Mouse (Mus musculus): ENCODE measurements at regions not wholly inside any gene's neighbourhood (a gene's known extent, or its start where the extent isn't known, plus 50 kb on each side); places are given as distances from the start of the nearest gene placed in this dataset.

- no peaks in the 10 kb centered on the region for H3K4me1 ChIP-seq (ENCODE audit: control insufficient read depth, low read depth, low read length)
- no peak overlapping the region for H3K27ac ChIP-seq (ENCODE audit: low read length)
- H3K9me3 ChIP-seq (replicated peaks; ENCODE audit: control insufficient read depth, low read length), result no peaks in the 10 kb centered on the region
- no peak overlapping the region for H3K9ac ChIP-seq (ENCODE audit: low read depth, low read length)
- H3K4me3 ChIP-seq (ENCODE audit: low read depth, low read length), result no peak overlapping the region
- H3K27me3 ChIP-seq (ENCODE audit: control insufficient read depth, insufficient read depth, low read depth, low read length), result no peaks in the 10 kb centered on the region
- H3K4me2 ChIP-seq (ENCODE audit: low read depth, low read length), result no peak overlapping the region
- no peak for ATAC-seq (ENCODE audit: low read depth)
- H3K36me3 ChIP-seq (ENCODE audit: control insufficient read depth, insufficient read depth), result no peaks in the 10 kb centered on the region
These were observed 95.5 kb upstream of the Gls start for GRCm38 (mm10) chr1:52328507-52328906.

GRCm38 (mm10) chr1:52324356-52324755, 91.3 kb upstream of the Gls start:
- no peaks in the 10 kb centered on the region for H3K4me1 ChIP-seq (ENCODE audit: control insufficient read depth, low read depth, low read length)
- H3K27ac ChIP-seq (ENCODE audit: low read length), result no peak overlapping the region
- H3K9me3 ChIP-seq (replicated peaks; ENCODE audit: control insufficient read depth, low read length), result no peaks in the 10 kb centered on the region
- ATAC-seq (ENCODE audit: low read depth), result no peak
- no peak overlapping the region for H3K9ac ChIP-seq (ENCODE audit: low read depth, low read length)
- H3K4me3 ChIP-seq (ENCODE audit: low read depth, low read length), result no peak overlapping the region
- H3K36me3 ChIP-seq (ENCODE audit: control insufficient read depth, insufficient read depth), result no peaks in the 10 kb centered on the region
- H3K4me2 ChIP-seq (ENCODE audit: low read depth, low read length), result no peak overlapping the region
- WGBS (ENCODE audit: insufficient replicate concordance), result 58% methylated on average over 2 of the region's 2 CpGs
- no peaks in the 10 kb centered on the region for H3K27me3 ChIP-seq (ENCODE audit: control insufficient read depth, insufficient read depth, low read depth, low read length)

- no peak overlapping the region for H3K27ac ChIP-seq (ENCODE audit: low read length)
- H3K4me1 ChIP-seq (ENCODE audit: control insufficient read depth, low read depth, low read length), result no peaks in the 10 kb centered on the region
- no peak overlapping the region for H3K9ac ChIP-seq (ENCODE audit: low read depth, low read length)
- no peak overlapping the region for H3K4me2 ChIP-seq (ENCODE audit: low read depth, low read length)
- 67% methylated on average over 3 of the region's 3 CpGs for WGBS (ENCODE audit: insufficient replicate concordance)
- no peaks in the 10 kb centered on the region for H3K9me3 ChIP-seq (replicated peaks; ENCODE audit: control insufficient read depth, low read length)
- ATAC-seq (ENCODE audit: low read depth), result no peak
- no peaks in the 10 kb centered on the region for H3K36me3 ChIP-seq (ENCODE audit: control insufficient read depth, insufficient read depth)
- no peak overlapping the region for H3K4me3 ChIP-seq (ENCODE audit: low read depth, low read length)
- no peaks in the 10 kb centered on the region for H3K27me3 ChIP-seq (ENCODE audit: control insufficient read depth, insufficient read depth, low read depth, low read length)
These were observed 79.1 kb upstream of the Gls start for GRCm38 (mm10) chr1:52312076-52312633.

- Histone ChIP-seq H3K4me3 (ENCODE audit: low read depth, low read length) (no peak overlapping the region), H3K9me3 (replicated peaks; ENCODE audit: control insufficient read depth, low read length) (no peaks in the 10 kb centered on the region), H3K9ac (ENCODE audit: low read depth, low read length) (no peak overlapping the region), H3K4me2 (ENCODE audit: low read depth, low read length) (no peak overlapping the region), H3K4me1 (ENCODE audit: control insufficient read depth, low read depth, low read length) (no peaks in the 10 kb centered on the region), H3K27ac (ENCODE audit: low read length) (no peak overlapping the region), H3K36me3 (ENCODE audit: control insufficient read depth, insufficient read depth) (no peaks in the 10 kb centered on the region), H3K27me3 (ENCODE audit: control insufficient read depth, insufficient read depth, low read depth, low read length) (no peaks in the 10 kb centered on the region)
- ATAC-seq (ENCODE audit: low read depth), result no peak
- 54% methylated on average over 6 of the region's 6 CpGs for WGBS (ENCODE audit: insufficient replicate concordance)
These were observed 73.9 kb upstream of the Gls start for GRCm38 (mm10) chr1:52306892-52307291.

GRCm38 (mm10) chr1:52305679-52306632, 72.9 kb upstream of the Gls start:
- WGBS (ENCODE audit: insufficient replicate concordance), result 73% methylated on average over 18 of the region's 18 CpGs
- H3K9me3 ChIP-seq (replicated peaks; ENCODE audit: control insufficient read depth, low read length), result no peaks in the 10 kb centered on the region
- no peaks in the 10 kb centered on the region for H3K4me1 ChIP-seq (ENCODE audit: control insufficient read depth, low read depth, low read length)
- no peak overlapping the region for H3K4me3 ChIP-seq (ENCODE audit: low read depth, low read length)
- no peak overlapping the region for H3K9ac ChIP-seq (ENCODE audit: low read depth, low read length)
- H3K27ac ChIP-seq (ENCODE audit: low read length), result no peak overlapping the region
- no peak overlapping the region for H3K4me2 ChIP-seq (ENCODE audit: low read depth, low read length)
- ATAC-seq (ENCODE audit: low read depth), result no peak
- no peaks in the 10 kb centered on the region for H3K36me3 ChIP-seq (ENCODE audit: control insufficient read depth, insufficient read depth)
- no peaks in the 10 kb centered on the region for H3K27me3 ChIP-seq (ENCODE audit: control insufficient read depth, insufficient read depth, low read depth, low read length)

- Histone ChIP-seq H3K4me1 (ENCODE audit: control insufficient read depth, low read depth, low read length) (no peaks in the 10 kb centered on the region), H3K27ac (ENCODE audit: low read length) (no peak overlapping the region), H3K9ac (ENCODE audit: low read depth, low read length) (no peak overlapping the region), H3K27me3 (ENCODE audit: control insufficient read depth, insufficient read depth, low read depth, low read length) (no peaks in the 10 kb centered on the region), H3K9me3 (replicated peaks; ENCODE audit: control insufficient read depth, low read length) (no peaks in the 10 kb centered on the region), H3K36me3 (ENCODE audit: control insufficient read depth, insufficient read depth) (no peaks in the 10 kb centered on the region), H3K4me3 (ENCODE audit: low read depth, low read length) (no peak overlapping the region), H3K4me2 (ENCODE audit: low read depth, low read length) (no peak overlapping the region)
- 5% methylated on average over 6 of the region's 6 CpGs for WGBS (ENCODE audit: insufficient replicate concordance)
- no peak for ATAC-seq (ENCODE audit: low read depth)
These were observed 69.5 kb upstream of the Gls start for GRCm38 (mm10) chr1:52302557-52302956.

GRCm38 (mm10) chr1:52301266-52301665, 68.2 kb upstream of the Gls start:
- Histone ChIP-seq H3K27ac (ENCODE audit: low read length) (no peak overlapping the region), H3K9ac (ENCODE audit: low read depth, low read length) (no peak overlapping the region), H3K27me3 (ENCODE audit: control insufficient read depth, insufficient read depth, low read depth, low read length) (no peaks in the 10 kb centered on the region), H3K36me3 (ENCODE audit: control insufficient read depth, insufficient read depth) (no peaks in the 10 kb centered on the region), H3K9me3 (replicated peaks; ENCODE audit: control insufficient read depth, low read length) (no peaks in the 10 kb centered on the region), H3K4me2 (ENCODE audit: low read depth, low read length) (no peak overlapping the region), H3K4me1 (ENCODE audit: control insufficient read depth, low read depth, low read length) (no peaks in the 10 kb centered on the region), H3K4me3 (ENCODE audit: low read depth, low read length) (no peak overlapping the region)
- no peak for ATAC-seq (ENCODE audit: low read depth)
- WGBS (ENCODE audit: insufficient replicate concordance), result 50% methylated on average over 2 of the region's 2 CpGs

- Histone ChIP-seq H3K4me2 (ENCODE audit: low read depth, low read length) (no peak overlapping the region), H3K9me3 (replicated peaks; ENCODE audit: control insufficient read depth, low read length) (no peaks in the 10 kb centered on the region), H3K27ac (ENCODE audit: low read length) (no peak overlapping the region), H3K9ac (ENCODE audit: low read depth, low read length) (no peak overlapping the region), H3K4me1 (ENCODE audit: control insufficient read depth, low read depth, low read length) (no peaks in the 10 kb centered on the region), H3K4me3 (ENCODE audit: low read depth, low read length) (no peak overlapping the region), H3K36me3 (ENCODE audit: control insufficient read depth, insufficient read depth) (no peaks in the 10 kb centered on the region), H3K27me3 (ENCODE audit: control insufficient read depth, insufficient read depth, low read depth, low read length) (no peaks in the 10 kb centered on the region)
- ATAC-seq (ENCODE audit: low read depth), result no peak
- WGBS (ENCODE audit: insufficient replicate concordance), result 64% methylated on average over 7 of the region's 7 CpGs
These were observed 66.5 kb upstream of the Gls start for GRCm38 (mm10) chr1:52299559-52299958.

GRCm38 (mm10) chr1:52298336-52298735, 65.3 kb upstream of the Gls start:
- Histone ChIP-seq H3K27ac (ENCODE audit: low read length) (no peak overlapping the region), H3K4me3 (ENCODE audit: low read depth, low read length) (no peak overlapping the region), H3K4me2 (ENCODE audit: low read depth, low read length) (no peak overlapping the region), H3K27me3 (ENCODE audit: control insufficient read depth, insufficient read depth, low read depth, low read length) (no peaks in the 10 kb centered on the region), H3K9me3 (replicated peaks; ENCODE audit: control insufficient read depth, low read length) (no peaks in the 10 kb centered on the region), H3K9ac (ENCODE audit: low read depth, low read length) (no peak overlapping the region), H3K4me1 (ENCODE audit: control insufficient read depth, low read depth, low read length) (no peaks in the 10 kb centered on the region), H3K36me3 (ENCODE audit: control insufficient read depth, insufficient read depth) (no peaks in the 10 kb centered on the region)
- no peak for ATAC-seq (ENCODE audit: low read depth)
- 24% methylated on average over 5 of the region's 5 CpGs for WGBS (ENCODE audit: insufficient replicate concordance)

Measured in liver, embryonic 16.5 days (tissue).